Mouse (Mus musculus): ENCODE results near the gene Cnpy3.

The Cnpy3 gene

DNA sequence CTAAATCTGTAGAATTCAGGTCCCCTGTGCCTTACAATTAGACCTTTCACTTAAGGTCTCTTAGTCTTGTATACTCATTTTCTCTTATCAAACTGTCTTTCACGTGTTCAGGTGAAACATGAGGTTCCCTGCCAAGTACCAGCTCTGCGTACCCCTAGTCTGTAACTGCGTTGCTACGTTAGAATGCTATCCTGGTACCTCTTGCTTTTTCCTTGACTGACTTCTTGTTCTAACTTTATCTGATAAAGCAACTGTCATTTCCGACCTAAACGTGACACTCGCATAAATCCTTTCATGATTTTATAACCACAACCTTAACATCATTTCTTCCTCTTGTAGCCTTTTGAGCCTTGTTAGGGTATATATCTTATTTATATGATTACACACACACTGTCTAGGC, 39.6 kb downstream of the Cnpy3 start:
- no peak for DNase-seq

DNA sequence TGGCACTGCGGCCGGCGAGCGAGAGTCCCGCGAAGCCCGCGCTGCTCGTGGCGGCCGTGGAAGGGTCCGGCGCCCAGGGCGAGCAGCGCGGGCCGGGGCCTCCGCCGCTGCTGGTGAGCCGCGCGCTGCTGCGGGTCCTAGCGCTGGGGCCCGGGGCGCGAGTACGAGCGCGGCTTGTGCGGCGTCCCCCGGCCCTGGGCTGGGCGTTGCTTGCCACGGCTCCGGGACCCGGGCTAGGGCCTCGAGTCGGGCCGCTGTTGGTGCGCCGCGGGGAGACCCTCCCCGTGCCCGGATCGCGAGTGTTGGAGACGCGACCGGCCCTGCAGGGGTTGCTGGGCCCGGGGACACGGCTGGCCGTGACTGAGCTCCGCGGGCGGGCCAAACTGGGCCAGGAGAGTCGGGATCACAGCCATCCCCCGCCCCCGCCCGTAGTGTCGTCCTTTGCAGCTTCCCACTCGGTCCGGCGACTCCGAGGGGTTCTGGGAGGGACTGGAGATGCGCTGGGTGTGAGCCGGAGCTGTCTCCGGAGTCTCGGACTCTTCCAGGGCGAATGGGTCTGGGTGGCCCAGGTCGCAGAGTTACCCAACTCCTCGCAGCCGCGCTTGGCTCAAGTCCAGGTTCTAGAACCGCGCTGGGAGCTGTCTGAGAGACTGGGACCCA, 40.3 kb downstream of the Cnpy3 start:
- peak; percentile 77 for DNase-seq

DNA sequence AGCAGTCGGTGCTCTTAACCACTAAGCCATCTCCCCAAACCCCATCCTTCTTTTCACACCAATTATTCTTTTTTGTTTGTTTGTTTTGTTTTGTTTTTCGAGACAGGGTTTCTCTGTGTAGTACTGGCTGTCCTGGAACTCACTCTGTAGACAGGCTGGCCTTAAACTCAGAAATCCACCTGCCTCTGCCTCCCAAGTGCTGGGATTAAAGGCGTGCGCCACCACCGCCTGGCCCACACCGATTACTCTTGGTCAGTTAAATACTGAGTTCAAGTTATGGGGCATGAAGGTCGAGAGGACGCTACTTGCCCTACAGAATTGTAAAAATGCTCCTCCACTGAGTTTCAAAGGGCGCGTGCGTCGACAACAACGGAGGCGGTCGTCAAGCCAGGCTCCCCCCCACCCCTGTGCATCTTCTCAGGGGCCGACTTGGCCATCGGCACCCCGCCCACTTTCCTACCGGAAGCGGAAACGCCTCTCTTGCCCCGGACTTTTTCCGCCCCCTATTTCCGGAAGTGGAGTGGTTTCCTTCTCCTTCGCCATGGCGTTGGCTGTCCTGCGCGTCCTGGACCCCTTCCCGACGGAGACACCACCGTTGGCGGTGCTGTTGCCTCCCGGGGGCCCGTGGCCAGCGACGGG, 40.9 kb downstream of the Cnpy3 start, which contains the start of gene Pex6:
Pex6 (plus strand) TSS at position 505 of the 639 bp plus-strand sequence.
- peak; percentile 98 for DNase-seq

DNA sequence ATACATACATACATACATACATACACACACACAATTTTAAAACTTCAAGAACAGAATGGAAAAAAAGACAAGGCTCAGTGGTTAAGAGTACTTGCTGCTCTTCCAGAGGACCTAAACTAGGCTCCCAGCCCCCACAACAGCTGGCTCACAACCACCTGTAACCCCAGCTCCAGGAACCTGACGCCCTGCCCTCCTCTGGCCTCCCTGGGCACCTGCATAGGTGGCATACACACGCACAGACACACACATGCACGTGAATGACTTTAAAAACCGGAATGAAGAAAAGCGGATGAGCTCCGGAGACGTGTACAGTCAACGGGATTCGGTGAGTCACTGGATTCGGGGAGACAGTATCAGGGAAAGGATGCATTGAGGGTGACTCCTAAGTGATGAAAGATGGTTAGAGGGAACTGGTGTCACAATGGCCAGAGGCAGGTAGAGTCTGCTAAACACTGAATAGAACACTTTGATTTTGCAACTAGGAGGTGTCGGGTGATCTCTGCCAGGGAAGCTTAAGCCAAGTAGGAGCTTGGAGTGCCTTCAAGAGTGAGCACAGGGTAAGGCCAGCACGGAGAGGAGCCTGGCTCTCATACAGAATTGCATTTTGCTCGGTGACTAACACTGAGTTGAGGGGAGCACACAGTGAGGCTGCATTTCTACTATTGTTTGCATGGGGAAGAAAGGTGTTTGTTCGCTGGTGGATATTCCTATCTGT, 45.5 kb downstream of the Cnpy3 start:
- no peak for DNase-seq

DNA sequence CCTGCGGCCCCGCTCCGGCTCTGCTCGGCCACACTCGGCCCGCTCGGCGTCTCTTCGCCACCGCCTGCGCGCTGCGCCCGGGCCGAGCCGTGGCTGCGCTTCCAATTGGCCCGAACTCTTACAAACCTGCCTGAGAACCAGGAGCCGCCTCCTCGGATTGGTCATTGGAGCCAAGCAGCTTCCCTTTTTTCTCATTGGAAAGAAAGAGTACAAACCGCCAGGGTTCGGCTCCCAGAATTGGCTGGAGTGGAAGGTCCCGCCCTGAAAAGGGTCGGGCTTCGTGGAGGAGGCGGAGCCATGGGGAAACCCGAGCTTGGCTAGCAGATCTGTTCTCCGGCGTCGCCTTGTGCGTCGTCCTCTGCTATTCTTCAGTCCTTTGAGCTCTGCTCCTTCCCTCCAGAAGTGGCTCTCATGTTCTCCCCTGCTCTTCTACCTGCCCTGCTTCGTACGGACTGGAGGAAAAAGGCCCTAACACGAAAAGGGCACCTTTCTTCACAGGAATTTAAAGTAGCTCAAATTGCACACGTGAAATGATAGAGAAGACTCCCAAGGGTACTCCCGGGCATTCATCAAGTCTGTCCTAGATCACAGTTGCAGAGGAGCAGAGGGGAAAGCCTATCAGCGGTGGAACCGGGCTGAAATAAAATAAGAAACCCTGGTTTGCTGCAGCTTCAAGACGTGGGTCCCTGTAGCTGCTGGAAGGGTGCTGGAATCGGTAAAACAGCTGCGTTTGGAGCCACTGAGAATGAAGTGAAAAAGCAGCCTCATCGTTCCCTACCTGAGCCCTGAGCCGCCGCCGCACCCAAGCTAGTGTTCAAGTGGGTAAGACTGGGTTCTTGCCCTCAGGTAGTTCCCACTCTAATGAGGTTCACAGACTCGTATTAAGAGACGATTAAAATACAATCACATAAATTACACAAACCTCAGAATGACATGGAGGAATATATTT, 46.9 kb downstream of the Cnpy3 start, which contains the start of gene Ppp2r5d:
Ppp2r5d (minus strand) TSS at position 225 of the 949 bp plus-strand sequence.
- peak; percentile 96 for DNase-seq

DNA sequence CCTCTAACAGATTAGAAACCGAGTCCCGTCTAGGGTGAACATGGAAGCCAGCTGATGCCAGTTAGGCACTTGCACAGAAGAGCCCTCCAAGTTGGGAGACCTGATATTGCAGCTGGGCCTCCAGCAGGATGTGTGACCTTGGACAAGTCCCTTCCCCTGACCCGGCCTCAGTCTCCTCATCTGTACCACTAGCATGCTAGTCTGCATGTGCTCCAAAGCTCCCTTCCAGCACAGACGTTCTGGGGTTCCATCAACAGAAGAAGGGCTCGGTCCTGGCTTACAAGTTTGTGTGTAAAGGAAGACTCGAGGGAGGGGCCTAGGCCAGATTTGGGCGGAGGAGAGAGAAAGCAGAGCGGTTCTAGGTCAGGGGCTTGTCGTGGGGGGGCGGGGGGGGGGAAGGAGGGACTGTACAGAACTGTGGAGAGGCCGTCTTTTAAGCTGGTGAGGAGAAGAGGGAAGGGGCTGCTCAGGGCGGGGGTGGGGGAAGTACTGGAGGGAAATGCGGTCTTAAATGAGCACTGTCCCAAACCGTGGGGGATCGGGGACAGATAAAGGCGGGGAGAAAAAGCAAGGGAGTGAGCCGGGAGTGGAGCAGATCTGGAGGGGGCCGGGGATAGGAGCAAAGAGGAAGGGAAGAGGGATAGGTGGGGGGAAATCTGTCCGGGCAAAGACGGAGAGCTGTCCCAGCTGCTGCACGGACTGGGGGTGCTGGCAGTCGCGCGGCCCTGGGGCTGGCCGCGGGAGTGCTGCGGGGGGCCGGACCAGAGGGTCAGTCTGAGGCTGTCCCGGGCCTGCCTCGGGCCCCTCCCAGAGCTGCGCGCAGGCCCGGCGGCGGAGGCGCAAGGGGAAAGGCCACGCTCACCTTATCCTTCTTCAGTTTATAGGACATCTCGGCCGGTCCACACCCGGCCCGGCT, 47.8 kb downstream of the Cnpy3 start:
- no peak for DNase-seq

DNA sequence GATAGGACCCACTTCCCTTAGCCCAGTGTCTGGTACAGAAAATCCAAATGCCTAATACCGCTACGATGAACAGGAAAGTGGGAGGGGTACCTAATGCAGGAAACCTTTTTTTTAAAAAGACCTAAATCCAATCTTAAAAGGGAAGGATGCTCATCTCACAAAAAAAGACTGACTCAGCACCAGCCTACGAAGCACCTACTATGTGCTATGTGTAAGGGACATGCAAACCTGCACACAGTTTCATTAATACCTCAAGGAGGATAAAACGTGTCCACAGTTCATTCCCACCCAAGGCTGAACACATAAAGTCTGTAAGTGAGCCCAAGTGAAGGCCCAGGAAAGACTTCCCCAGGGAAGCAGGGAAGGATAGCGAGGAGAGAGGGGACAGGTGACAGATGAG, 49.5 kb downstream of the Cnpy3 start:
- DNase-seq, result no peak

DNA sequence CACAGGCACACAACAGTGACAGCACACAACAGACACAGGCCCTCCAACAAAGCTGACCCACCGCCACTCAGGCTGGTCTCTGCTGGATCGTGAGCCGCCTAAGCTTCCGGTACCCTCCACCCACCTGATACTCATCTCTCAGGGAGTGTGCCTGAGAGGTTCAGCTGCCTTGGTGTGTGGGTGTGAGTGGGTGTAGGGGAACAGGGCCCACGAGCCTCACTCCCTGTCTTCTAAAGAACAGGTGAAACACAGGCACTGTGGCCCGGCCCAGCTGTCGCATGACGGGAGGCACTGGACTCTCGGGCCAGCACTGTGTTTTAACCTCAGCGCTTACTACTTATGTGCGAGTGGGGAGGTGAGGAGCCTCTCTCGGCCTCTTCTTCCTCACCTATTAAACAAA, 49.9 kb downstream of the Cnpy3 start:
- no peak for DNase-seq

DNA sequence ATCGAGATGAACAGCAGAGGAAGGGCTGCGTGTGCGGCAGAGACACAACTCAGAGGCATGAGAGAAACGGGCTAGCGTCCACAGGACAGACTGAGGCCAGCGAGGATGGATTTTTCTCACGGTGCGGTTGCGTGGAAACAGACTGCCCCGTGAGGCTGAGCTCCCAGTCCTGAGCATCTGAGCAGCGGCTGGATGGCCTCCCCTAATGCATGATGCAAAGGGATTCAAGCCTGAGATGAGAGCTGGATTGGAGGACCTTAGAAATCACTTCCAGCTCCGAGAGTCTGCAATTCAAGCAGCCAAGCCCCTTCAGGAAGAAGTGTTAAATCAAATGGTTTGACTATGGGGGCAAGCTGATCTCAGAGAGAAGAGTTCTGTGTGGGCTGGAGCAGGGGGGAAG, 50.5 kb downstream of the Cnpy3 start:
- no peak for DNase-seq

DNA sequence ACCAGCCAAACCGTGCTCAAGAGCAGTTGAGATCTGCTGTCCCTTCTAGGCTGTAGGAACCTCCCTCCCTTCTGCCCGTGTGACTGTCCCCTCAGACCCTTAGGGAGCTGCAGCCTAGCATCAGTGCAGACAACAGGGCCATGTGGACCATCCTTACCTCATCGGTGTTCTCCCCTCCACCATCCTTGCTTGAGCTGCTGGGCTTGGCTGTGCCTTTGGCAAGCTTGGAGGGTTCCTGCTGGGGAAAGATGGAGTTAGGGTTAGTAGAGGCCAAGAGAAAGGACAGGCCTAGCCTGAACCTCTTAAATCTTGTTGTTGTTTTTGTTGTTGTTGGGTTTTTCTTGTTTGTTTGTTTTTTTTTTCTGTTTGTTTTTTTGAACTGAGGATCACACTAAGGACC, 52.1 kb downstream of the Cnpy3 start:
- DNase-seq, result no peak

DNA sequence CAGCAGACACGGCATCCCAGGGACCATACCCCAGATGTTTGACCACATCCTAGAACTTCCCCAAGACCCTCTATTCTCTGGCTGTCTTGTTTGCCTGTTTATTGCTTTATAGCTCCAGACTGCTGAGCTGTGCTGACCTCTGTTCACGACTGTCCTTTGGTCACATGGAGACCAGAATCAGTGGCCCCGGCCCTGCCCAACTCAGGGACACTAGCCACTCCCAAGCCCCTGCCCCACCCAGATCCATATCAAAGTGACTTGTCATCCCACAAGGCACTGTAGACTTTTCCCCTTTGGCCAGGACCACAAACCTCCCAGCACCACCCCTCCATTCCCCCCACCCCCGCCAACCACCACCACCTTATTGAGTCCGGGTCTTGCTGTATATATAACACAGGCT, 52.8 kb downstream of the Cnpy3 start:
- no peak for DNase-seq

DNA sequence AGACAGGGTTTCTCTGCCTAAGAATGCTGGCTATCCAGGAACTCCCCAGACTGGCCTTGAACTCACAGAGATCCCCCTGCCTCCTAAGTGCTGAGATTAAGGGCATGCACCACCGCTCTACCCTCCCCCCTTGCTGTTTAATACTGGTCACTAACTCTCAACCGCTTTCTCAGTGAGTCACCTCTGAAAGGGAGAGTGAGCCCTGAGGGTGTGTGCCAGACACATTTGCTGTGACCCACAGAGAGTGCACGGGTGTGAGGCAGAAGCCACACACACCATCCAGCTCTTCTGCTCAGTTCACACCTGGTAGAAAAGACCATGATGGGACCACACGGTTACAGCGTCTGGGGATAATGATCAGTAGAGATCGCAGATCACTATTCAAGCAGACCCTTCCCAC, 53.5 kb downstream of the Cnpy3 start:
- no peak for DNase-seq

DNA sequence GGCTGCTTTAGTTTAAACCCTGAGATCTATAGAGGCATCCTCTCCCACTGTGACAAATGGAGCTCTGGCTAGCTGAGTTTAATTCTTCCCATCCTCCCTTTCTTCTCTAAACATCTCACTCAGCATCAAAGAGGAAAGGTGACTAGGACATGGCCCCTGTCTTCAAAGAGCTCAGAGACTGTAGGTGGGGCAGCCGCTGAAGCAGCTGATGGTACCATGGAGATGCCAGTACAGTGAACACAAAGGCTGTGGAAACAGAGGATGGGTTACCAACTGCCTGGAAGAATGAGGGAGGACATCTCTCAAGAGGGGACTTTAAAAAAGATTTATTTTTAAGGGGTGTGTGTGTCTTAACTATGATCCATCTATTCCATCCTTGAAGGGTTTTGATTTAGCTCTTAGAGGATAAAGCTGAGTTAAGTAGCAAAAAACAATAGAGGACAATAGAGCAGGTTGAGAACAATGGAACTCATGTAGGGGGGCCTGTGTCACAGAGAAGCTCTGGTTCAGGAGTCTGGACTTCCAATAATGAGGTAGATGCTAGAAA, 57.4 kb downstream of the Cnpy3 start:
- DNase-seq, result no peak

DNA sequence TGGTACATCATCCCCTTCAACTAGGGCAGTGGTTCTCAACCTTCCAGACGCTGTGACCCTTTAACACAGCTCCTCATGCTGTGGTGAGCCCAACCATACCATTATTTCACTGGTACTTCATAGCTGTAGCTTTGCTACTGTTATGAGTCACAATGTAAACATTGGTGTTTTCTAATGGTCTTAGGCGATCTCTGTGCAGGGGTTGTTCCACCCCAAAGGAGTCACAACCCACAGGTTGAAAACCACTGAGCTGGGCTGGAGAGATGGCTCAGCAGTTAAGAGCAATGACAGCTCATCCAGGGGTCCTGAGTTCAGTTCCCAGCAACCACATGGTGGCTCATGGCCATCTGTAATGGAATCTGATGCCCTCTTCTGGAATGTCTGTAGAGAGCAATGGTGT, 60.6 kb downstream of the Cnpy3 start:
- no peak for DNase-seq

DNA sequence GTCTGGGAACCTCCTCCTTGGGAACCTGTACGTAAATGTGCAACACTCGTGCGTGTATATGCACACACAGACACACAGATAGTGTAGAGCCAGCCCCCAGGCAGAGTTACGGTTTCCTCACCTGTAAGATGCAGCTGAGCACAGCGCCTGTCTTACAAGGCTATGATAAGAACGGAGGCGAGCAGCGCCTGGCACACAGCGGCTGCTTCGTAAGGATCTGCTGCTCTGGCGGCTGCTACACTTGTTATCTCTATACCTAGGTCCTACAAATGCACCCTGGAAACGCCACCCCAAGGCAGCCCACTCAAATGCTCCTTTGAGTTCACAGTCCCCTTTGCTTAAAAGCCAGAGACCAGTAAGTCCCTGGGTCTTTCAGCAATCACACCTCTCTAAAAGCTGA, 61.3 kb downstream of the Cnpy3 start:
- DNase-seq, result no peak

DNA sequence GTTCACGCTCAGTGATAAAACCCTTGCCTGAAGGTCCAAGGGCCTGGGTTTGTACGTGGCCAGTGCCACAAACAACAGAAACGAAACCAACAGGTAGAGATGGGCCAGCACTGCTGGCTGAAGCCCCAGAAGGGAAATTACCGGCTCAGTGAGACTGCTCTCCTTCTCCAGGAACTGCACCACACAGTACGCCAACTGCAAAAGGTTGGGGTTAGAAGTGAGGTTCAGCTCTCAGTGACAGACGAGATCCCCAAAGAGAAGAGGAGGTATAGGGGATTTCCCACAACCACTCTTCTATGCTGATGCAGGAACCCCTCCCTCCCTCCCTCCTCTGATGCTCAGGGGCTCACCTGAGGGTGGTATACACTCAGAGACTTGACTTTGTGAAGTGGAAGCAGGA, 66.1 kb downstream of the Cnpy3 start:
- no peak for DNase-seq

Data from kidney, postnatal 10 days (tissue).